Mouse (Mus musculus) bone marrow macrophage, adult 2 months (primary cell): ENCODE measurements around the gene Rab26.

Experiments
- CTCF ChIP-seq: IDR thresholded peaks from 2 replicates; pipeline ENCODE4 v1.5.1; 2012; ENCODE audit warnings: low read depth, mild to moderate bottlenecking, low read length, moderate library complexity
- POLR2A ChIP-seq: IDR thresholded peaks from 2 replicates; pipeline ENCODE4 v1.6.1; 2012; ENCODE audit warnings: mild to moderate bottlenecking, low read depth, low read length, borderline replicate concordance

GRCm38 (mm10) chr17:24490399-24490798 is 43.6 kb downstream of the Rab26 start:
- no peak for TF ChIP-seq CTCF
- no peak for TF ChIP-seq POLR2A
